ENCODE assay signal across 13 mouse cellular contexts in genomic region chr5:36339283-36339682, GRCm38 (mm10). TPM values are rescaled to one million over a fixed set of nuclear protein-coding genes. Genes with fewer than 3 reads are reported as not detected.
DNase-seq lines count a peak whose midpoint lies in the region; ATAC-seq lines count a peak whose summit lies in the region.
"Had no signal": no experiment of that assay in that cellular context is flagged by ENCODE, and none has a peak within 500 bp of the region (broad histone marks: within the 10 kb centered on the region; RNA-seq: fewer than 3 reads in every experiment).

No protein-coding gene starts in this region.

- peaks cover 3% of the 10 kb centered on the region; the same call in 1 of the 2 replicates for H3K27me3 ChIP-seq in hindbrain, embryonic 10.5 days (ENCODE audit: insufficient read depth, poor library complexity, severe bottlenecking)
- H3K27me3 ChIP-seq in hindbrain, embryonic 16.5 days (replicated peaks; ENCODE audit: control insufficient read depth, insufficient read depth, low read length), result no peaks in the 10 kb centered on the region
- H3K27me3 ChIP-seq in embryonic facial prominence, embryonic 14.5 days (replicated peaks; ENCODE audit: control insufficient read depth, insufficient read depth, low read length), result no peaks in the 10 kb centered on the region
- no peaks in the 10 kb centered on the region for H3K27me3 ChIP-seq in hindbrain, embryonic 13.5 days
- no peaks in the 10 kb centered on the region for H3K27me3 ChIP-seq in midbrain, embryonic 15.5 days (replicated peaks)

- no peak overlapping the region for H3K9ac ChIP-seq in hindbrain, embryonic 16.5 days (ENCODE audit: low read depth, low read length)
- no peak overlapping the region for H3K9ac ChIP-seq in embryonic facial prominence, embryonic 14.5 days (ENCODE audit: low read depth, low read length)
- H3K9ac ChIP-seq in hindbrain, embryonic 13.5 days, result no peak overlapping the region
- no peak overlapping the region for H3K9ac ChIP-seq in midbrain, embryonic 15.5 days

- H3K9me3 ChIP-seq in hindbrain, embryonic 10.5 days, result no peaks in the 10 kb centered on the region
- no peaks in the 10 kb centered on the region for H3K9me3 ChIP-seq in hindbrain, embryonic 16.5 days (ENCODE audit: control insufficient read depth, low read length)
- no peaks in the 10 kb centered on the region for H3K9me3 ChIP-seq in embryonic facial prominence, embryonic 14.5 days (ENCODE audit: control insufficient read depth, low read length)
- no peaks in the 10 kb centered on the region for H3K9me3 ChIP-seq in hindbrain, embryonic 13.5 days
- H3K9me3 ChIP-seq in midbrain, embryonic 15.5 days, result no peaks in the 10 kb centered on the region

- no peak for DNase-seq in hindbrain, embryonic 10.5 days (ENCODE audit: low spot score)
- DNase-seq in embryonic facial prominence, embryonic 14.5 days (ENCODE audit: low spot score), result peak; percentile 69
- DNase-seq in ovary, postnatal 14 days (ENCODE audit: low spot score), result no peak
- no peak for DNase-seq in cerebellum, postnatal 25 days
- no peak for DNase-seq in gastrocnemius, adult 8-10 months (ENCODE audit: low spot score in 2 of 2)
- DNase-seq: cerebellum, adult 18-20 months; heart, adult 18-20 months; lung, adult 2 months had no signal

- no peak for ATAC-seq in hindbrain, embryonic 16.5 days
- peak; percentile 10; the same call in 1 of the 2 replicates for ATAC-seq in embryonic facial prominence, embryonic 14.5 days (ENCODE audit: low read depth)
- ATAC-seq in hindbrain, embryonic 13.5 days (ENCODE audit: low FRiP score), result 0 out of 2 replicates have a peak, but pooled peaks have one; percentile 17
- 0 out of 2 replicates have a peak, but pooled peaks have one; percentile 29 for ATAC-seq in midbrain, embryonic 15.5 days (replicated peaks)

- H3K4me2 ChIP-seq in hindbrain, embryonic 16.5 days (ENCODE audit: low read length), result no peak overlapping the region
- peak overlapping the region; percentile 15; the same call in 1 of the 2 replicates for H3K4me2 ChIP-seq in embryonic facial prominence, embryonic 14.5 days (ENCODE audit: low read depth, low read length)
- no peak overlapping the region for H3K4me2 ChIP-seq in hindbrain, embryonic 13.5 days
- no peak overlapping the region for H3K4me2 ChIP-seq in midbrain, embryonic 15.5 days

- WGBS in hindbrain, embryonic 10.5 days, result 63% methylated on average over 3 of the region's 3 CpGs
- 46% methylated on average over 3 of the region's 3 CpGs for WGBS in hindbrain, embryonic 16.5 days
- 48% methylated on average over 3 of the region's 3 CpGs for WGBS in embryonic facial prominence, embryonic 14.5 days
- WGBS in hindbrain, embryonic 13.5 days, result 43% methylated on average over 3 of the region's 3 CpGs
- WGBS in midbrain, embryonic 15.5 days, result 39% methylated on average over 3 of the region's 3 CpGs

- H3K4me3 ChIP-seq in hindbrain, embryonic 10.5 days, result no peak overlapping the region
- no peak overlapping the region for H3K4me3 ChIP-seq in hindbrain, embryonic 16.5 days (ENCODE audit: low read length)
- H3K4me3 ChIP-seq in embryonic facial prominence, embryonic 14.5 days (ENCODE audit: low read depth, low read length), result no peak overlapping the region
- no peak overlapping the region for H3K4me3 ChIP-seq in hindbrain, embryonic 13.5 days
- no peak overlapping the region for H3K4me3 ChIP-seq in midbrain, embryonic 15.5 days

- H3K27ac ChIP-seq in hindbrain, embryonic 10.5 days, result peak overlapping the region; percentile 66
- H3K27ac ChIP-seq in hindbrain, embryonic 16.5 days (ENCODE audit: low read depth, low read length), result no peak overlapping the region
- H3K27ac ChIP-seq in embryonic facial prominence, embryonic 14.5 days (replicated peaks; ENCODE audit: low read depth, low read length), result peak overlapping the region; percentile 77
- peak overlapping the region; percentile 71 for H3K27ac ChIP-seq in hindbrain, embryonic 13.5 days
- peak overlapping the region; percentile 65 for H3K27ac ChIP-seq in midbrain, embryonic 15.5 days
- H3K27ac ChIP-seq: macrophage had no signal

- H3K36me3 ChIP-seq in hindbrain, embryonic 10.5 days, result no peaks in the 10 kb centered on the region
- H3K36me3 ChIP-seq in hindbrain, embryonic 16.5 days (ENCODE audit: control insufficient read depth, insufficient read depth, low read length), result no peaks in the 10 kb centered on the region
- H3K36me3 ChIP-seq in embryonic facial prominence, embryonic 14.5 days (ENCODE audit: control insufficient read depth, insufficient read depth, low read length), result no peaks in the 10 kb centered on the region
- H3K36me3 ChIP-seq in hindbrain, embryonic 13.5 days, result no peaks in the 10 kb centered on the region
- H3K36me3 ChIP-seq in midbrain, embryonic 15.5 days (replicated peaks), result no peaks in the 10 kb centered on the region

- peaks cover 48% of the 10 kb centered on the region for H3K4me1 ChIP-seq in hindbrain, embryonic 10.5 days (replicated peaks)
- peaks cover 15% of the 10 kb centered on the region for H3K4me1 ChIP-seq in hindbrain, embryonic 16.5 days (ENCODE audit: control insufficient read depth, insufficient read depth, low read depth, low read length)
- peaks cover 31% of the 10 kb centered on the region for H3K4me1 ChIP-seq in embryonic facial prominence, embryonic 14.5 days (ENCODE audit: control insufficient read depth, insufficient read depth, low read length)
- peaks cover 42% of the 10 kb centered on the region for H3K4me1 ChIP-seq in hindbrain, embryonic 13.5 days (replicated peaks)
- H3K4me1 ChIP-seq in midbrain, embryonic 15.5 days, result peaks cover 36% of the 10 kb centered on the region

RNA-seq across cellular contexts. Expression of gene Sorcs2, which starts 58.7 kb away (rescaled TPM):
- 7.5 and 10.5 TPM in 2 replicates for polyA plus RNA-seq in hindbrain, embryonic 10.5 days (2016; fragmentation: Nextera tagmentation; extraction: Ambion mirVana)
- polyA plus RNA-seq in hindbrain, embryonic 16.5 days (2015; fragmentation: Nextera tagmentation; extraction: Ambion mirVana), result 11.8 and 15.5 TPM in 2 replicates
- 21.6 and 22.5 TPM in 2 replicates for polyA plus RNA-seq in embryonic facial prominence, embryonic 14.5 days (2014; fragmentation: Nextera tagmentation; extraction: Ambion mirVana)
- 11.7 and 12.6 TPM in 2 replicates for polyA plus RNA-seq in hindbrain, embryonic 13.5 days (2015; fragmentation: Nextera tagmentation; extraction: Ambion mirVana)
- polyA plus RNA-seq in midbrain, embryonic 15.5 days (2015; fragmentation: Nextera tagmentation; extraction: Ambion mirVana), result 21.9 and 22.0 TPM in 2 replicates
- total RNA-seq in gastrocnemius, adult 8-10 months (2022), result 1 to 10 TPM in 3 of 4 experiments, under 1 TPM in 1; 0.92 to 2.3 (median 1.2) TPM
- total RNA-seq: common myeloid progenitor, adult 5-6 weeks had no signal
- polyA plus RNA-seq: macrophage had no signal
